Mouse (Mus musculus): ENCODE data around the gene Vamp1. TPM values are rescaled to one million over a fixed set of nuclear protein-coding genes. Genes with fewer than 3 reads are reported as not detected.
"Not testable (repeated sequence)": the region's sequence is repeated elsewhere in the genome, so short reads cannot be mapped to it uniquely, and the experiment has no call there.

Gene Vamp1
- polyA plus RNA-seq, 1 experiment from 2014 or later = 5.4 TPM

- no peaks in the 10 kb centered on the region for H3K9me3 ChIP-seq (replicated peaks)
- H3K4me1 ChIP-seq = peaks cover 3% of the 10 kb centered on the region; the same call in 1 of the 2 replicates
- no peak overlapping the region for H3K27ac ChIP-seq
- 0 out of 2 replicates have a peak, but pooled peaks cover 3% of the 10 kb centered on the region for H3K27me3 ChIP-seq
- H3K4me2 ChIP-seq = no peak overlapping the region
- no peak overlapping the region for H3K9ac ChIP-seq
- no peak overlapping the region for H3K4me3 ChIP-seq
- 77% methylated on average over 10 of the region's 10 CpGs for WGBS
- no peak for ATAC-seq
- no peaks in the 10 kb centered on the region for H3K36me3 ChIP-seq (ENCODE audit: poor library complexity, severe bottlenecking)
These were observed 57.0 kb downstream of the Vamp1 start for GRCm38 (mm10) chr6:125272228-125272785.

- Histone ChIP-seq H3K4me3 (no peak overlapping the region), H3K27ac (no peak overlapping the region), H3K27me3 (0 out of 2 replicates have a peak, but pooled peaks cover 3% of the 10 kb centered on the region), H3K4me2 (no peak overlapping the region), H3K36me3 (ENCODE audit: poor library complexity, severe bottlenecking) (no peaks in the 10 kb centered on the region), H3K9ac (no peak overlapping the region), H3K9me3 (replicated peaks) (no peaks in the 10 kb centered on the region), H3K4me1 (peaks cover 3% of the 10 kb centered on the region; the same call in 1 of the 2 replicates)
- 59% methylated on average over 15 of the region's 15 CpGs for WGBS
- no peak for ATAC-seq
These were observed 59.7 kb downstream of the Vamp1 start for GRCm38 (mm10) chr6:125274841-125275563.

GRCm38 (mm10) chr6:125279729-125280128, 64.4 kb downstream of the Vamp1 start:
- no peak overlapping the region for H3K4me3 ChIP-seq
- H3K27ac ChIP-seq = no peak overlapping the region
- ATAC-seq = no peak
- H3K4me1 ChIP-seq = no peaks in the 10 kb centered on the region
- H3K4me2 ChIP-seq = no peak overlapping the region
- WGBS = 67% methylated on average over 8 of the region's 8 CpGs
- H3K27me3 ChIP-seq = no peaks in the 10 kb centered on the region
- no peaks in the 10 kb centered on the region for H3K9me3 ChIP-seq (replicated peaks)
- no peaks in the 10 kb centered on the region for H3K36me3 ChIP-seq (ENCODE audit: poor library complexity, severe bottlenecking)
- no peak overlapping the region for H3K9ac ChIP-seq

- not testable (repeated sequence) for H3K27me3 ChIP-seq; H3K4me2 ChIP-seq; H3K4me1 ChIP-seq; H3K36me3 ChIP-seq (ENCODE audit: poor library complexity, severe bottlenecking); ATAC-seq; H3K9ac ChIP-seq; H3K27ac ChIP-seq; H3K9me3 ChIP-seq (replicated peaks); H3K4me3 ChIP-seq
- WGBS = 90% methylated on average over 13 of the region's 13 CpGs
These were observed 67.4 kb downstream of the Vamp1 start for GRCm38 (mm10) chr6:125282721-125283120.

- no peak overlapping the region for H3K27ac ChIP-seq
- no peaks in the 10 kb centered on the region for H3K36me3 ChIP-seq (ENCODE audit: poor library complexity, severe bottlenecking)
- no peaks in the 10 kb centered on the region for H3K4me1 ChIP-seq
- no peak overlapping the region for H3K4me3 ChIP-seq
- WGBS = 55% methylated on average over 8 of the region's 8 CpGs
- H3K27me3 ChIP-seq = no peaks in the 10 kb centered on the region
- no peak for ATAC-seq
- no peak overlapping the region for H3K4me2 ChIP-seq
- no peaks in the 10 kb centered on the region; the same call in 1 of the 2 replicates for H3K9me3 ChIP-seq (replicated peaks)
- H3K9ac ChIP-seq = no peak overlapping the region
These were observed 68.9 kb downstream of the Vamp1 start for GRCm38 (mm10) chr6:125284250-125284649.

DNA sequence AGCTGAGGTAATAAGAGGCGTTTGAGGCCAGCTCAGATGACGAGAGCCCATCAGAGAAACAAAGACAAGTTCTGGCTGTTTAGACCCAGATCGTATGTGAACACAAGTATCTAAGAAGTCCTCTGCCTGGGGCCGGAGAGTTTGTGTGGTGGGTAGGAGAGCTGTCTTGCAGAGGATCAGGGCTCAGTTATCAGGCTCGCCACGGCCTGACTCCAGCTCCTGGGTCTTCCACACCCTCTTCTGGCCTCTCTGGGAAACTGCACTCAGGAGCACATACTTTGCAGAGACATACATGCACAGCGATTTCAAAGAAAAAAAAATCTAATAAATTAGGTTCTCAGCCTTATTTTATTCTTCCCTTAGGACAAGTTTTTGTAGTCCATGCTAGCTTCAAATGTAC, 69.4 kb downstream of the Vamp1 start:
- H3K36me3 ChIP-seq (ENCODE audit: poor library complexity, severe bottlenecking) = no peaks in the 10 kb centered on the region
- no peak for ATAC-seq
- whole genome bisulfite sequencing = 86% methylated on average over 7 of the region's 7 CpGs
- H3K4me2 ChIP-seq = no peak overlapping the region
- no peaks in the 10 kb centered on the region; the same call in 1 of the 2 replicates for H3K9me3 ChIP-seq (replicated peaks)
- H3K4me1 ChIP-seq = no peaks in the 10 kb centered on the region
- no peaks in the 10 kb centered on the region for H3K27me3 ChIP-seq
- no peak overlapping the region for H3K27ac ChIP-seq
- no peak overlapping the region for H3K9ac ChIP-seq
- no peak overlapping the region for H3K4me3 ChIP-seq

DNA sequence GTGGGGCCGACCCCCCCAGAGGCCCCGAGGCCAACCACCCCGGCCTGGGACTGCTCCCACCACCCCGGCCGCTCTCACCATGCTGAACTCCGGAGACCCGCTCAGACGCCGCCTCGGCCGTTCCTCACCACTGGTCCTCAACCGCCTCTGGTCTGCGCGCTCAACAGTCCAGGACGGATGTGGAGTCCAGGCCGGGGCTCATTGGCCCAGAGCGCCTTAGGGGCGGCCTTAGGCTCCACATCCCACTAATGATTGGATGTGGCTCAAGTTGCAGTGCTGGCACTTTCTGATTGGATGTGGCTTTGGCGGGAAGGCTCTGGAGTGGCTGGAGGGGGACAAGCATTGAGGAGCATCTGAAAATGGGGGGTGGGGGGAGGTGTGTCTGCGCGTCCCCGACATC, 70.5 kb downstream of the Vamp1 start, which contains the start of gene Tuba3a:
Tuba3a (minus strand) TSS at position 153 of the 400 bp plus-strand sequence.
- Histone ChIP-seq H3K9me3 (replicated peaks) (no peaks in the 10 kb centered on the region; the same call in 1 of the 2 replicates), H3K27me3 (no peaks in the 10 kb centered on the region), H3K9ac (no peak within 1 kb of the TSS), H3K27ac (no peak within 1 kb of the TSS), H3K4me3 (no peak within 1 kb of the TSS), H3K4me2 (no peak within 1 kb of the TSS), H3K36me3 (ENCODE audit: poor library complexity, severe bottlenecking) (no peaks in the 10 kb centered on the region), H3K4me1 (no peaks in the 10 kb centered on the region)
- ATAC-seq = no peak
- 92% methylated on average over 22 of the region's 22 CpGs for WGBS

DNA sequence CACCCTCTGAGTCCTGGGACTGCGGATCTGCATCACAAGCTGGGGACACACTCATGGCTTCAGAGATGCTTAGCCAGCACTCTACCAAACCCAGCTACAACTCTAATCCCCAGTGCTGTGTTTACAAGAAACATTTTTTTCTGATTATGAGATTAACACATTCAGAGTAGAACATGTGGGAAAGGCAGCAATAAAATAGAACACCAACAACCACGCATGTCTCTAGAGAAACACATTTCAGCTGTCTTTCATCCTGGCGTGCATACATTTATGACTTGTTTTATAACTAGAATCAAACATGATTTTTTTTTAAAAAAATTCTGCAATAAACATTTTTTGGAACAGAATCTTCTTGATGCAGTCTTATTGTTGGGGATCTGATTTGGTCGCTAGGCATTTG, 71.6 kb downstream of the Vamp1 start:
- Histone ChIP-seq H3K36me3 (ENCODE audit: poor library complexity, severe bottlenecking) (no peaks in the 10 kb centered on the region), H3K27ac (no peak overlapping the region), H3K4me2 (no peak overlapping the region), H3K9me3 (replicated peaks) (no peaks in the 10 kb centered on the region; the same call in 1 of the 2 replicates), H3K4me3 (no peak overlapping the region), H3K9ac (no peak overlapping the region), H3K4me1 (no peaks in the 10 kb centered on the region), H3K27me3 (no peaks in the 10 kb centered on the region)
- ATAC-seq = no peak
- 89% methylated on average over 4 of the region's 4 CpGs for WGBS

- ATAC-seq = no peak
- no peaks in the 10 kb centered on the region for H3K4me1 ChIP-seq
- no peak overlapping the region for H3K9ac ChIP-seq
- H3K27me3 ChIP-seq = no peaks in the 10 kb centered on the region
- WGBS = 80% methylated on average over 5 of the region's 5 CpGs
- H3K36me3 ChIP-seq (ENCODE audit: poor library complexity, severe bottlenecking) = no peaks in the 10 kb centered on the region
- H3K27ac ChIP-seq = no peak overlapping the region
- no peak overlapping the region for H3K4me2 ChIP-seq
- no peaks in the 10 kb centered on the region; the same call in 1 of the 2 replicates for H3K9me3 ChIP-seq (replicated peaks)
- H3K4me3 ChIP-seq = no peak overlapping the region
These were observed 73.4 kb downstream of the Vamp1 start for GRCm38 (mm10) chr6:125288730-125289129.

DNA sequence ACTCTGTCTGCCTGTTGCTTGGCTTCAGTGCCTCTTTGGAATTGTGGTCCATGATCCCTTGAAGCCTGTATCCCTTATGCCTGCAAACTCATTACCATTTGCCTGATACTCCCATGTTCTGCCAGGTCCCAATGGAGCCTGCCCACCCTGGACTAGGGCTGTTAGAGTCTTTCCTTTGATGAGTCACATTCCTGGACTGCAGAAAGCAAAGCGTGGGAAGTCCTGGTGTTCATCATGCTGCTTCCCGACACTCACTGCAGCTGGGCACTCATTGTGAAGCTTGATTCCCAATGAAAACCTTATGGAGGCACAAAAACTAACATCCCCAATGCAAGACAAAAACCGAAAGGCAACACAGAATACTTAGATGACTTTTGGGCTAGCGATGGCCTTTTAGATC, 76.0 kb downstream of the Vamp1 start:
- Histone ChIP-seq H3K9me3 (replicated peaks) (no peaks in the 10 kb centered on the region), H3K4me1 (no peaks in the 10 kb centered on the region), H3K4me3 (no peak overlapping the region), H3K27me3 (no peaks in the 10 kb centered on the region), H3K4me2 (no peak overlapping the region), H3K27ac (no peak overlapping the region), H3K36me3 (ENCODE audit: poor library complexity, severe bottlenecking) (no peaks in the 10 kb centered on the region), H3K9ac (no peak overlapping the region)
- 84% methylated on average over 4 of the region's 4 CpGs for WGBS
- no peak for ATAC-seq

GRCm38 (mm10) chr6:125292256-125292655, 76.9 kb downstream of the Vamp1 start:
- Histone ChIP-seq H3K9ac (no peak overlapping the region), H3K27ac (no peak overlapping the region), H3K4me2 (no peak overlapping the region), H3K4me1 (no peaks in the 10 kb centered on the region), H3K36me3 (ENCODE audit: poor library complexity, severe bottlenecking) (no peaks in the 10 kb centered on the region), H3K4me3 (no peak overlapping the region), H3K9me3 (replicated peaks) (no peaks in the 10 kb centered on the region), H3K27me3 (no peaks in the 10 kb centered on the region)
- 91% methylated on average over 7 of the region's 7 CpGs for WGBS
- no peak for ATAC-seq

DNA sequence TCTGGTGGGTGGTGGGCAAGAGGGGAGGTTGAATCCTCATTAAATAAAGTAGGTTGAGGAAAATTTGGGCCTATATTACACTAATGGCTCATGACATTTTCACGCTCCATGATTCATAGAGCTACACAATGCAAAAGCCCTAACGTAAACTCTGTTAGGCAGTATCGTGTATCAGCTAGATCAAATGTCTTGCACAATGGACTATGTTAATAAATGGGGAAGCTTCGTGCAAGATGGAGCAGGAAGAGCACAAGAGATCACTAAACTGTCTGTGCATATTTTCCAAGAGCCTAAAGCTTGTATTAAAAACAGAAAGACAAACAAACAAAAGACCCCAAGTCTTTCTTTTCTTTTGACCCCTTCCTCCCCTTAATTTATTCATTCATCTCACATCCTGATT, 78.7 kb downstream of the Vamp1 start:
- Histone ChIP-seq H3K4me1 (no peaks in the 10 kb centered on the region), H3K4me2 (no peak overlapping the region), H3K36me3 (ENCODE audit: poor library complexity, severe bottlenecking) (no peaks in the 10 kb centered on the region), H3K9ac (no peak overlapping the region), H3K9me3 (replicated peaks) (no peaks in the 10 kb centered on the region), H3K27ac (no peak overlapping the region), H3K4me3 (no peak overlapping the region), H3K27me3 (no peaks in the 10 kb centered on the region)
- WGBS = 79% methylated on average over 4 of the region's 4 CpGs
- ATAC-seq = no peak
